Mouse (Mus musculus): ENCODE measurements at regions not wholly inside any gene's neighbourhood (a gene's known extent, or its start where the extent isn't known, plus 50 kb on each side); places are given as distances from the start of the nearest gene placed in this dataset.

DNA sequence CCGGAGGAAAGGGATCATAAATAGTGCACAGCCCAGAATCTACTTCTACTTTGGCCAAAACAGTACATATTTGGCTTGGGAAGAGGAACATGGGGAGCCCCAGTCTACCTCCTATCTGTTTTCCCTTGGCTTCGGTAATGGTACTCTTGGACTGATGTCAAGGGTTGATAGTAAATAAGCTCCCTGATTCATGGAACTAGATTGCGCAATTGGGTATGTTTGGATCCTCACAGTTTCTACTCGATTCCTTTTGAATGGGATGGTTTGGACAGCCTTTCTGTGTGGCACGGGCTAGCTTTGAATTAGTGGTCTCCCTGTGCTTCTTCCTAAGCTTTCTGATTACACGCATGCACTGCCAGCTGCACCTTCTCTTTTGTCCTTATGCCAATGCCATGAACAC is 121.4 kb upstream of the Avpr1a start:
- in situ Hi-C loops (cut with MboI; ENCODE audit: low pct_ligation_motif_present, low pct_unique_long_range_greater_than_20kb, low sequenced_read_pairs) (no loop called here), dilution Hi-C loops (cut with MboI; ENCODE audit: extremely low pct_ligation_motif_present, extremely low pct_unique_long_range_greater_than_20kb, low sequenced_read_pairs) (no loop called here)
- TF ChIP-seq E2F4 (IDR thresholded peaks at IDR 0.05; ENCODE audit: insufficient replicate concordance, low read depth, low read length) (no peak), MAFK (IDR thresholded peaks at IDR 0.05; ENCODE audit: insufficient replicate concordance, low read length) (no peak), JUN (IDR thresholded peaks at IDR 0.05; ENCODE audit: insufficient read depth, low read depth, low read length) (no peak), SIN3A (IDR thresholded peaks at IDR 0.05; ENCODE audit: low read length) (no peak), CHD2 (IDR thresholded peaks at IDR 0.05; ENCODE audit: low read length) (no peak), MAX (IDR thresholded peaks at IDR 0.05; ENCODE audit: low read length) (no peak), CHD1 (IDR thresholded peaks at IDR 0.05; ENCODE audit: low read depth, low read length) (no peak), PAX5 (IDR thresholded peaks at IDR 0.05; ENCODE audit: low read length) (no peak), MXI1 (IDR thresholded peaks at IDR 0.05; ENCODE audit: low read depth, low read length) (no peak)
- no peak overlapping the region for H3K4me3 ChIP-seq (replicated peaks in 1 of 3; ENCODE audit: low read depth in 2 of 3, low read length in 2 of 3, poor library complexity in 1 of 3)
- no peak overlapping the region for H3K4me2 ChIP-seq (ENCODE audit: insufficient read depth, low read depth, poor library complexity, severe bottlenecking)
- no peak for DNase-seq (ENCODE audit: extremely low read depth)
- no peak overlapping the region for H3K9ac ChIP-seq (ENCODE audit: insufficient read depth, low read depth)
- no peaks in the 10 kb centered on the region for H3K4me1 ChIP-seq (ENCODE audit: control insufficient read depth in 1 of 2, insufficient read depth in 2 of 2)
- H3K27ac ChIP-seq (ENCODE audit: insufficient read depth, low read depth), result no peak overlapping the region
- H3K79me2 ChIP-seq (replicated peaks; ENCODE audit: control insufficient read depth, extremely low read depth, insufficient read depth, poor library complexity, severe bottlenecking), result no peaks in the 10 kb centered on the region
- no peaks in the 10 kb centered on the region for H3K36me3 ChIP-seq (replicated peaks in 1 of 2; ENCODE audit: control insufficient read depth in 1 of 2, insufficient read depth in 1 of 2, low read length in 1 of 2)
- H3K9me3 ChIP-seq (replicated peaks; ENCODE audit: low read length), result no peaks in the 10 kb centered on the region
- no peaks in the 10 kb centered on the region for H3K27me3 ChIP-seq (replicated peaks)

DNA sequence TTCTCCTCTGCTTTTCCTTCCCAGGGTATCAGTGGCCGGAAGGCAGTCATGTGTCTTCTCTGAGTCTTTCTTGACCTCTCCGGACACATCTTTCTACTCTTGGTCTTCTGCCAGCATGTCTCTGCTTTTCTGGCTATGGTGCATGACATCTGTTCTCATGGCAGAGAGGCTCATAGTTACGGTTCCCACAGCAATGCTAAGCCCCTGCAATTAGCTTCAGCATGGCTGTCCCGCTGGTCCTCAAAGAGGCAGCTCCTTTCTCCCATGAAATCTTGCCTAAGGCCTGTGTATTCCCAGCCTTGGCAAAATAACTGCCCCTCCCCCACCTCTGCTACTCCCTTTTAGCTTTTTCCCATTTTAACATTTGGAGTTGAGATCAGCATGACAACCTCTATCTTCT is 129.4 kb upstream of the Avpr1a start:
- no peak for DNase-seq (ENCODE audit: extremely low read depth)
- Histone ChIP-seq H3K9me3 (replicated peaks; ENCODE audit: low read length) (no peaks in the 10 kb centered on the region), H3K9ac (ENCODE audit: insufficient read depth, low read depth) (no peak overlapping the region), H3K36me3 (replicated peaks in 1 of 2; ENCODE audit: control insufficient read depth in 1 of 2, insufficient read depth in 1 of 2, low read length in 1 of 2) (no peaks in the 10 kb centered on the region), H3K79me2 (replicated peaks; ENCODE audit: control insufficient read depth, extremely low read depth, insufficient read depth, poor library complexity, severe bottlenecking) (no peaks in the 10 kb centered on the region), H3K27ac (ENCODE audit: insufficient read depth, low read depth) (no peak overlapping the region), H3K4me3 (replicated peaks in 1 of 3; ENCODE audit: low read depth in 2 of 3, low read length in 2 of 3, poor library complexity in 1 of 3) (no peak overlapping the region), H3K4me2 (ENCODE audit: insufficient read depth, low read depth, poor library complexity, severe bottlenecking) (no peak overlapping the region), H3K27me3 (replicated peaks) (no peaks in the 10 kb centered on the region), H3K4me1 (ENCODE audit: control insufficient read depth in 1 of 2, insufficient read depth in 2 of 2) (no peaks in the 10 kb centered on the region)
- dilution Hi-C loops (cut with MboI; ENCODE audit: extremely low pct_ligation_motif_present, extremely low pct_unique_long_range_greater_than_20kb, low sequenced_read_pairs), result no loop called here
- in situ Hi-C loops (cut with MboI; ENCODE audit: low pct_ligation_motif_present, low pct_unique_long_range_greater_than_20kb, low sequenced_read_pairs), result no loop called here
- TF ChIP-seq EP300 (IDR thresholded peaks at IDR 0.05; ENCODE audit: low read length), result no peak
- no peak for TF ChIP-seq POLR2A (IDR thresholded peaks at IDR 0.05; ENCODE audit: low read depth, low read length)
- TF ChIP-seq USF2 (conservative IDR thresholded peaks at IDR 0.05; ENCODE audit: low read depth, low read length), result no peak
- TF ChIP-seq POLR2AphosphoS2 (IDR thresholded peaks at IDR 0.05; ENCODE audit: low read depth, low read length), result no peak
- TF ChIP-seq SIN3A (IDR thresholded peaks at IDR 0.05; ENCODE audit: low read length), result no peak
- no peak for TF ChIP-seq USF1 (IDR thresholded peaks at IDR 0.05; ENCODE audit: low read depth, low read length)
- no peak for TF ChIP-seq NRF1 (IDR thresholded peaks at IDR 0.05; ENCODE audit: low read depth, low read length)
- TF ChIP-seq SMC3 (IDR thresholded peaks at IDR 0.05; ENCODE audit: low read depth, low read length), result no peak
- no peak for TF ChIP-seq ELF1 (IDR thresholded peaks at IDR 0.05; ENCODE audit: low read depth, low read length)
- TF ChIP-seq BHLHE40 (IDR thresholded peaks at IDR 0.05; ENCODE audit: low read depth, low read length), result no peak
- no peak for TF ChIP-seq GABPA (IDR thresholded peaks at IDR 0.05; ENCODE audit: insufficient replicate concordance, low read depth, low read length)
- TF ChIP-seq ZMIZ1 (IDR thresholded peaks at IDR 0.05; ENCODE audit: low read depth, low read length), result no peak
- TF ChIP-seq MAZ (IDR thresholded peaks at IDR 0.05; ENCODE audit: low read depth, low read length), result no peak
